Mouse (Mus musculus): Measurements from ENCODE around the gene Dnm3. TPM values are rescaled to one million over a fixed set of nuclear protein-coding genes. Genes with fewer than 3 reads are reported as not detected.

Gene Dnm3
- polyA plus RNA-seq, 1 experiment from 2014 or later = 7.5 TPM

GRCm38 (mm10) chr1:162092899-162093659 is 384.8 kb downstream of the Dnm3 start:
- H3K9me3 ChIP-seq = no peaks in the 10 kb centered on the region
- no peak for DNase-seq (ENCODE audit: low spot score)
- H3K27me3 ChIP-seq (ENCODE audit: insufficient read depth, poor library complexity, severe bottlenecking) = no peaks in the 10 kb centered on the region
- H3K27ac ChIP-seq = no peak overlapping the region
- H3K36me3 ChIP-seq = no peaks in the 10 kb centered on the region
- no peak overlapping the region for H3K4me3 ChIP-seq
- H3K4me1 ChIP-seq (replicated peaks) = no peaks in the 10 kb centered on the region
- 84% methylated on average over 3 of the region's 3 CpGs for WGBS

GRCm38 (mm10) chr1:162092401-162092800 is 385.4 kb downstream of the Dnm3 start:
- no peak overlapping the region for H3K27ac ChIP-seq
- H3K36me3 ChIP-seq = no peaks in the 10 kb centered on the region
- no peak overlapping the region for H3K4me3 ChIP-seq
- H3K9me3 ChIP-seq = no peaks in the 10 kb centered on the region
- H3K4me1 ChIP-seq (replicated peaks) = no peaks in the 10 kb centered on the region
- DNase-seq (ENCODE audit: low spot score) = no peak
- no peaks in the 10 kb centered on the region for H3K27me3 ChIP-seq (ENCODE audit: insufficient read depth, poor library complexity, severe bottlenecking)
- 86% methylated on average over 8 of the region's 8 CpGs for WGBS

- H3K9me3 ChIP-seq = no peaks in the 10 kb centered on the region
- H3K4me3 ChIP-seq = no peak overlapping the region
- H3K36me3 ChIP-seq = no peaks in the 10 kb centered on the region
- no peaks in the 10 kb centered on the region for H3K4me1 ChIP-seq (replicated peaks)
- DNase-seq (ENCODE audit: low spot score) = no peak
- no peaks in the 10 kb centered on the region for H3K27me3 ChIP-seq (ENCODE audit: insufficient read depth, poor library complexity, severe bottlenecking)
- WGBS = 71% methylated on average over 9 of the region's 9 CpGs
- H3K27ac ChIP-seq = no peak overlapping the region
These were observed 393.9 kb downstream of the Dnm3 start for GRCm38 (mm10) chr1:162083886-162084478.

GRCm38 (mm10) chr1:162083354-162083753 is 394.5 kb downstream of the Dnm3 start:
- no peaks in the 10 kb centered on the region for H3K4me1 ChIP-seq (replicated peaks)
- H3K9me3 ChIP-seq = no peaks in the 10 kb centered on the region
- H3K27me3 ChIP-seq (ENCODE audit: insufficient read depth, poor library complexity, severe bottlenecking) = no peaks in the 10 kb centered on the region
- WGBS = 90% methylated on average over 2 of the region's 2 CpGs
- no peak overlapping the region for H3K4me3 ChIP-seq
- H3K36me3 ChIP-seq = no peaks in the 10 kb centered on the region
- no peak overlapping the region for H3K27ac ChIP-seq
- DNase-seq (ENCODE audit: low spot score) = no peak

GRCm38 (mm10) chr1:162082711-162083110 is 395.1 kb downstream of the Dnm3 start:
- H3K27me3 ChIP-seq (ENCODE audit: insufficient read depth, poor library complexity, severe bottlenecking) = no peaks in the 10 kb centered on the region
- H3K27ac ChIP-seq = no peak overlapping the region
- no peak overlapping the region for H3K4me3 ChIP-seq
- WGBS = 85% methylated on average over 7 of the region's 7 CpGs
- no peaks in the 10 kb centered on the region for H3K36me3 ChIP-seq
- 0 out of 2 replicates have a peak, but pooled peaks cover 4% of the 10 kb centered on the region for H3K4me1 ChIP-seq (replicated peaks)
- no peak for DNase-seq (ENCODE audit: low spot score)
- H3K9me3 ChIP-seq = no peaks in the 10 kb centered on the region

GRCm38 (mm10) chr1:162081693-162082372 is 396.0 kb downstream of the Dnm3 start:
- 91% methylated on average over 8 of the region's 8 CpGs for WGBS
- no peak for DNase-seq (ENCODE audit: low spot score)
- Histone ChIP-seq H3K9me3 (no peaks in the 10 kb centered on the region), H3K4me1 (replicated peaks) (peaks cover 13% of the 10 kb centered on the region), H3K27me3 (ENCODE audit: insufficient read depth, poor library complexity, severe bottlenecking) (no peaks in the 10 kb centered on the region), H3K36me3 (no peaks in the 10 kb centered on the region), H3K4me3 (no peak overlapping the region), H3K27ac (no peak overlapping the region)

- Histone ChIP-seq H3K36me3 (no peaks in the 10 kb centered on the region), H3K9me3 (no peaks in the 10 kb centered on the region), H3K27ac (no peak overlapping the region), H3K27me3 (ENCODE audit: insufficient read depth, poor library complexity, severe bottlenecking) (no peaks in the 10 kb centered on the region), H3K4me3 (no peak overlapping the region), H3K4me1 (replicated peaks) (peaks cover 28% of the 10 kb centered on the region)
- 87% methylated on average over 7 of the region's 7 CpGs for WGBS
- no peak for DNase-seq (ENCODE audit: low spot score)
These were observed 397.8 kb downstream of the Dnm3 start for GRCm38 (mm10) chr1:162079989-162080388.

GRCm38 (mm10) chr1:162077454-162077853 is 400.4 kb downstream of the Dnm3 start:
- no peaks in the 10 kb centered on the region for H3K36me3 ChIP-seq
- 75% methylated on average over 6 of the region's 6 CpGs for WGBS
- H3K4me3 ChIP-seq = no peak overlapping the region
- no peaks in the 10 kb centered on the region for H3K27me3 ChIP-seq (ENCODE audit: insufficient read depth, poor library complexity, severe bottlenecking)
- peak overlapping the region; percentile 62; the same call in 1 of the 2 replicates for H3K27ac ChIP-seq
- peaks cover 29% of the 10 kb centered on the region for H3K4me1 ChIP-seq (replicated peaks)
- H3K9me3 ChIP-seq = no peaks in the 10 kb centered on the region
- DNase-seq (ENCODE audit: low spot score) = no peak

GRCm38 (mm10) chr1:162076581-162077001 is 401.2 kb downstream of the Dnm3 start:
- peak overlapping the region; percentile 74 for H3K27ac ChIP-seq

GRCm38 (mm10) chr1:162075831-162076230 is 402.0 kb downstream of the Dnm3 start:
- H3K27ac ChIP-seq = peak overlapping the region; percentile 62
- peaks cover 29% of the 10 kb centered on the region for H3K4me1 ChIP-seq (replicated peaks)
- H3K36me3 ChIP-seq = no peaks in the 10 kb centered on the region
- H3K27me3 ChIP-seq (ENCODE audit: insufficient read depth, poor library complexity, severe bottlenecking) = no peaks in the 10 kb centered on the region
- 83% methylated on average over 10 of the region's 10 CpGs for WGBS
- H3K4me3 ChIP-seq = no peak overlapping the region
- H3K9me3 ChIP-seq = no peaks in the 10 kb centered on the region
- no peak for DNase-seq (ENCODE audit: low spot score)

More at GRCm38 (mm10) chr1:162076581-162077001, 401.2 kb downstream of the Dnm3 start:
- DNase-seq (ENCODE audit: low spot score) = peak; percentile 44
- Histone ChIP-seq H3K27me3 (ENCODE audit: insufficient read depth, poor library complexity, severe bottlenecking) (no peaks in the 10 kb centered on the region), H3K4me1 (replicated peaks) (peaks cover 29% of the 10 kb centered on the region), H3K4me3 (no peak overlapping the region), H3K36me3 (no peaks in the 10 kb centered on the region), H3K9me3 (no peaks in the 10 kb centered on the region)
- WGBS = 66% methylated on average over 10 of the region's 10 CpGs

GRCm38 (mm10) chr1:162075416-162075815 is 402.4 kb downstream of the Dnm3 start:
- Histone ChIP-seq H3K4me3 (no peak overlapping the region), H3K27me3 (ENCODE audit: insufficient read depth, poor library complexity, severe bottlenecking) (no peaks in the 10 kb centered on the region), H3K9me3 (no peaks in the 10 kb centered on the region), H3K4me1 (replicated peaks) (peaks cover 29% of the 10 kb centered on the region), H3K36me3 (no peaks in the 10 kb centered on the region), H3K27ac (peak overlapping the region; percentile 62)
- WGBS = 62% methylated on average over 4 of the region's 4 CpGs
- peak; percentile 23 for DNase-seq (ENCODE audit: low spot score)

GRCm38 (mm10) chr1:162074626-162075410 is 403.0 kb downstream of the Dnm3 start:
- H3K27me3 ChIP-seq (ENCODE audit: insufficient read depth, poor library complexity, severe bottlenecking) = no peaks in the 10 kb centered on the region
- peaks cover 29% of the 10 kb centered on the region for H3K4me1 ChIP-seq (replicated peaks)
- no peaks in the 10 kb centered on the region for H3K36me3 ChIP-seq
- H3K4me3 ChIP-seq = no peak overlapping the region
- no peaks in the 10 kb centered on the region for H3K9me3 ChIP-seq
- 71% methylated on average over 17 of the region's 17 CpGs for WGBS
- no peak for DNase-seq (ENCODE audit: low spot score)
- peak overlapping the region; percentile 62 for H3K27ac ChIP-seq

Data from hindbrain, embryonic 10.5 days (tissue).